Mouse (Mus musculus): Measurements from ENCODE around the gene Ttc27. TPM values are rescaled to one million over a fixed set of nuclear protein-coding genes. Genes with fewer than 3 reads are reported as not detected.
"Not testable (repeated sequence)": the region's sequence is repeated elsewhere in the genome, so short reads cannot be mapped to it uniquely, and the experiment has no call there.

Gene Ttc27
- polyA plus RNA-seq, 1 experiment from 2014 or later = 17.7 TPM

GRCm38 (mm10) chr17:74701661-74702060 lies 15.9 kb upstream of the Ttc27 start:
- H3K4me2 ChIP-seq (ENCODE audit: low read length); ATAC-seq; H3K27ac ChIP-seq (ENCODE audit: low read length); H3K9me3 ChIP-seq (replicated peaks; ENCODE audit: control insufficient read depth, low read length, poor library complexity, severe bottlenecking); H3K4me1 ChIP-seq (ENCODE audit: control insufficient read depth, insufficient read depth, low read length); H3K9ac ChIP-seq (ENCODE audit: low read depth, low read length); H3K27me3 ChIP-seq (ENCODE audit: control insufficient read depth, insufficient read depth, low read depth, low read length); H3K4me3 ChIP-seq (ENCODE audit: low read depth, low read length): not testable (repeated sequence)
- 95% methylated on average over 2 of the region's 2 CpGs for WGBS
- H3K36me3 ChIP-seq (ENCODE audit: control insufficient read depth, insufficient read depth, low read length) = peaks cover 32% of the 10 kb centered on the region

- Histone ChIP-seq H3K36me3 (ENCODE audit: control insufficient read depth, insufficient read depth, low read length) (peaks cover 17% of the 10 kb centered on the region), H3K4me1 (ENCODE audit: control insufficient read depth, insufficient read depth, low read length) (no peaks in the 10 kb centered on the region), H3K9ac (ENCODE audit: low read depth, low read length) (no peak overlapping the region), H3K9me3 (replicated peaks; ENCODE audit: control insufficient read depth, low read length, poor library complexity, severe bottlenecking) (no peaks in the 10 kb centered on the region), H3K4me3 (ENCODE audit: low read depth, low read length) (no peak overlapping the region), H3K27ac (ENCODE audit: low read length) (no peak overlapping the region), H3K4me2 (ENCODE audit: low read length) (no peak overlapping the region), H3K27me3 (ENCODE audit: control insufficient read depth, insufficient read depth, low read depth, low read length) (no peaks in the 10 kb centered on the region)
- WGBS = 86% methylated on average over 5 of the region's 5 CpGs
- ATAC-seq = no peak
Measured at GRCm38 (mm10) chr17:74705480-74705879, 12.1 kb upstream of the Ttc27 start.

- Histone ChIP-seq H3K4me2 (ENCODE audit: low read length) (no peak overlapping the region), H3K36me3 (ENCODE audit: control insufficient read depth, insufficient read depth, low read length) (peaks cover 10% of the 10 kb centered on the region), H3K4me1 (ENCODE audit: control insufficient read depth, insufficient read depth, low read length) (no peaks in the 10 kb centered on the region), H3K27me3 (ENCODE audit: control insufficient read depth, insufficient read depth, low read depth, low read length) (no peaks in the 10 kb centered on the region), H3K27ac (ENCODE audit: low read length) (no peak overlapping the region), H3K9ac (ENCODE audit: low read depth, low read length) (no peak overlapping the region), H3K9me3 (replicated peaks; ENCODE audit: control insufficient read depth, low read length, poor library complexity, severe bottlenecking) (no peaks in the 10 kb centered on the region), H3K4me3 (ENCODE audit: low read depth, low read length) (no peak overlapping the region)
- ATAC-seq = no peak
Measured at GRCm38 (mm10) chr17:74706593-74706992, 10.9 kb upstream of the Ttc27 start.

- no peak for ATAC-seq
- H3K27ac ChIP-seq (ENCODE audit: low read length) = no peak overlapping the region
- 86% methylated on average over 7 of the region's 7 CpGs for WGBS
Measured at GRCm38 (mm10) chr17:74707637-74708152, 9.8 kb upstream of the Ttc27 start.

GRCm38 (mm10) chr17:74710731-74711130 lies 6.8 kb upstream of the Ttc27 start:
- no peak overlapping the region for H3K27ac ChIP-seq (ENCODE audit: low read length)
- no peaks in the 10 kb centered on the region for H3K9me3 ChIP-seq (replicated peaks; ENCODE audit: control insufficient read depth, low read length, poor library complexity, severe bottlenecking)
- no peak overlapping the region for H3K4me3 ChIP-seq (ENCODE audit: low read depth, low read length)
- no peak overlapping the region for H3K9ac ChIP-seq (ENCODE audit: low read depth, low read length)
- no peak for ATAC-seq
- H3K4me2 ChIP-seq (ENCODE audit: low read length) = no peak overlapping the region
- H3K27me3 ChIP-seq (ENCODE audit: control insufficient read depth, insufficient read depth, low read depth, low read length) = no peaks in the 10 kb centered on the region
- WGBS = 78% methylated on average over 4 of the region's 4 CpGs
- no peaks in the 10 kb centered on the region for H3K36me3 ChIP-seq (ENCODE audit: control insufficient read depth, insufficient read depth, low read length)
- no peaks in the 10 kb centered on the region for H3K4me1 ChIP-seq (ENCODE audit: control insufficient read depth, insufficient read depth, low read length)

More at GRCm38 (mm10) chr17:74707637-74708152, 9.8 kb upstream of the Ttc27 start:
- Histone ChIP-seq H3K36me3 (ENCODE audit: control insufficient read depth, insufficient read depth, low read length) (peaks cover 5% of the 10 kb centered on the region; the same call in 1 of the 2 replicates), H3K4me1 (ENCODE audit: control insufficient read depth, insufficient read depth, low read length) (no peaks in the 10 kb centered on the region), H3K27me3 (ENCODE audit: control insufficient read depth, insufficient read depth, low read depth, low read length) (no peaks in the 10 kb centered on the region), H3K4me2 (ENCODE audit: low read length) (no peak overlapping the region), H3K4me3 (ENCODE audit: low read depth, low read length) (no peak overlapping the region), H3K9ac (ENCODE audit: low read depth, low read length) (no peak overlapping the region), H3K9me3 (replicated peaks; ENCODE audit: control insufficient read depth, low read length, poor library complexity, severe bottlenecking) (no peaks in the 10 kb centered on the region)

- Histone ChIP-seq H3K4me3 (ENCODE audit: low read depth, low read length) (no peak overlapping the region), H3K27ac (ENCODE audit: low read length) (no peak overlapping the region), H3K4me1 (ENCODE audit: control insufficient read depth, insufficient read depth, low read length) (no peaks in the 10 kb centered on the region), H3K9ac (ENCODE audit: low read depth, low read length) (no peak overlapping the region), H3K9me3 (replicated peaks; ENCODE audit: control insufficient read depth, low read length, poor library complexity, severe bottlenecking) (no peaks in the 10 kb centered on the region), H3K36me3 (ENCODE audit: control insufficient read depth, insufficient read depth, low read length) (no peaks in the 10 kb centered on the region), H3K4me2 (ENCODE audit: low read length) (no peak overlapping the region), H3K27me3 (ENCODE audit: control insufficient read depth, insufficient read depth, low read depth, low read length) (no peaks in the 10 kb centered on the region)
- ATAC-seq = no peak
- 93% methylated on average over 8 of the region's 8 CpGs for WGBS
Measured at GRCm38 (mm10) chr17:74711627-74712026, 5.9 kb upstream of the Ttc27 start.

- H3K9ac ChIP-seq (ENCODE audit: low read depth, low read length) = no peak overlapping the region
- WGBS = 58% methylated on average over 3 of the region's 3 CpGs
- H3K4me1 ChIP-seq (ENCODE audit: control insufficient read depth, insufficient read depth, low read length) = peaks cover 8% of the 10 kb centered on the region
- H3K27ac ChIP-seq (ENCODE audit: low read length) = no peak overlapping the region
- H3K4me2 ChIP-seq (ENCODE audit: low read length) = no peak overlapping the region
- ATAC-seq = no peak
- no peaks in the 10 kb centered on the region for H3K36me3 ChIP-seq (ENCODE audit: control insufficient read depth, insufficient read depth, low read length)
- no peak overlapping the region for H3K4me3 ChIP-seq (ENCODE audit: low read depth, low read length)
- no peaks in the 10 kb centered on the region for H3K27me3 ChIP-seq (ENCODE audit: control insufficient read depth, insufficient read depth, low read depth, low read length)
- no peaks in the 10 kb centered on the region for H3K9me3 ChIP-seq (replicated peaks; ENCODE audit: control insufficient read depth, low read length, poor library complexity, severe bottlenecking)
Measured at GRCm38 (mm10) chr17:74715128-74715527, 2.4 kb upstream of the Ttc27 start.

GRCm38 (mm10) chr17:74715724-74716123 lies 1.8 kb upstream of the Ttc27 start:
- 73% methylated on average over 1 of the region's 1 CpGs for WGBS

GRCm38 (mm10) chr17:74716643-74717042 lies 889 bp upstream of the Ttc27 start:
- WGBS = 75% methylated on average over 3 of the region's 3 CpGs
- no peaks in the 10 kb centered on the region for H3K9me3 ChIP-seq (replicated peaks; ENCODE audit: control insufficient read depth, low read length, poor library complexity, severe bottlenecking)
- H3K4me3 ChIP-seq (ENCODE audit: low read depth, low read length) = no peak overlapping the region

More at GRCm38 (mm10) chr17:74715724-74716123, 1.8 kb upstream of the Ttc27 start:
- no peak for ATAC-seq
- Histone ChIP-seq H3K36me3 (ENCODE audit: control insufficient read depth, insufficient read depth, low read length) (no peaks in the 10 kb centered on the region), H3K27me3 (ENCODE audit: control insufficient read depth, insufficient read depth, low read depth, low read length) (no peaks in the 10 kb centered on the region), H3K9ac (ENCODE audit: low read depth, low read length) (no peak overlapping the region), H3K9me3 (replicated peaks; ENCODE audit: control insufficient read depth, low read length, poor library complexity, severe bottlenecking) (no peaks in the 10 kb centered on the region), H3K27ac (ENCODE audit: low read length) (no peak overlapping the region), H3K4me2 (ENCODE audit: low read length) (no peak overlapping the region), H3K4me3 (ENCODE audit: low read depth, low read length) (no peak overlapping the region), H3K4me1 (ENCODE audit: control insufficient read depth, insufficient read depth, low read length) (peaks cover 8% of the 10 kb centered on the region)

More at GRCm38 (mm10) chr17:74716643-74717042, 889 bp upstream of the Ttc27 start:
- H3K27me3 ChIP-seq (ENCODE audit: control insufficient read depth, insufficient read depth, low read depth, low read length) = no peaks in the 10 kb centered on the region
- ATAC-seq = no peak
- H3K4me1 ChIP-seq (ENCODE audit: control insufficient read depth, insufficient read depth, low read length) = peaks cover 8% of the 10 kb centered on the region
- H3K27ac ChIP-seq (ENCODE audit: low read length) = no peak overlapping the region
- no peak overlapping the region; the same call in 1 of the 2 replicates for H3K9ac ChIP-seq (ENCODE audit: low read depth, low read length)
- H3K36me3 ChIP-seq (ENCODE audit: control insufficient read depth, insufficient read depth, low read length) = no peaks in the 10 kb centered on the region
- H3K4me2 ChIP-seq (ENCODE audit: low read length) = peak overlapping the region; percentile 61

All from midbrain, embryonic 16.5 days (tissue).